Mouse (Mus musculus) myocyte (in vitro differentiated cells): Measurements from ENCODE around the gene Lurap1. TPM values are rescaled to one million over a fixed set of nuclear protein-coding genes. Genes with fewer than 3 reads are reported as not detected.

ENCODE experiments used
- H3K27me3 ChIP-seq: one replicate; pipeline ENCODE4 v1.6.1; 2011; ENCODE audit not compliant: control insufficient read depth, insufficient read depth, insufficient read length
- H3K36me3 ChIP-seq: one replicate; pipeline ENCODE4 v1.6.1; 2011; ENCODE audit not compliant: control insufficient read depth, insufficient read depth
- H3K4me2 ChIP-seq: one replicate; pipeline ENCODE4 v1.6.1; 2011; ENCODE audit warnings: low read depth, control low read depth
- H3K4me3 ChIP-seq: one replicate; pipeline ENCODE4 v1.5.1; 2011; ENCODE audit warnings: mild to moderate bottlenecking, control low read depth, moderate library complexity
- H3K79me2 ChIP-seq: one replicate; pipeline ENCODE4 v1.6.1; 2011; ENCODE audit not compliant: control insufficient read depth, insufficient read depth
- H3ac ChIP-seq: one replicate; pipeline ENCODE4 v1.6.1; 2011; ENCODE audit not compliant: control insufficient read depth, insufficient read length
- CEBPB ChIP-seq: IDR thresholded peaks from 2 replicates; pipeline ENCODE4 v1.6.1; 2011; ENCODE audit warnings: mild to moderate bottlenecking, moderate library complexity; ENCODE audit not compliant: poor library complexity, insufficient read depth, severe bottlenecking
- E2F4 ChIP-seq: IDR thresholded peaks from one replicate; pipeline ENCODE4 v1.6.1; 2011; ENCODE audit warnings: mild to moderate bottlenecking, control low read depth, moderate library complexity; ENCODE audit not compliant: insufficient read depth
- MAX ChIP-seq: IDR thresholded peaks from one replicate; pipeline ENCODE4 v1.6.1; 2011; ENCODE audit warnings: low read depth, mild to moderate bottlenecking, control low read depth
- MYOD1 ChIP-seq, 3 experiments: IDR thresholded peaks; one replicate each; pipeline ENCODE4 v1.6.1; 2011; ENCODE audit warnings: control low read depth in 2 of 3, low read depth in 2 of 3, mild to moderate bottlenecking in 2 of 3, moderate library complexity in 1 of 3; ENCODE audit not compliant: insufficient read length in 2 of 3, control insufficient read depth in 1 of 3
- MYOG ChIP-seq, 3 experiments: IDR thresholded peaks; one replicate each; pipeline ENCODE4 v1.6.1; 2011; ENCODE audit warnings: control low read depth in 2 of 3, low read depth in 2 of 3, mild to moderate bottlenecking in 2 of 3; ENCODE audit not compliant: insufficient read length in 2 of 3, control insufficient read depth in 1 of 3, insufficient read depth in 1 of 3
- POLR2A ChIP-seq: IDR thresholded peaks from one replicate; pipeline ENCODE4 v1.6.1; 2011; ENCODE audit warnings: low read depth, mild to moderate bottlenecking, control low read depth, moderate library complexity; ENCODE audit not compliant: insufficient read length
- POLR2AphosphoS2 ChIP-seq: IDR thresholded peaks from one replicate; pipeline ENCODE4 v1.6.1; 2011; ENCODE audit warnings: low read depth, control low read depth; ENCODE audit not compliant: insufficient read length
- REST ChIP-seq: IDR thresholded peaks from one replicate; pipeline ENCODE4 v1.6.1; 2011; ENCODE audit warnings: mild to moderate bottlenecking, control low read depth, moderate library complexity; ENCODE audit not compliant: insufficient read depth, insufficient read length
- SRF ChIP-seq: IDR thresholded peaks from one replicate; pipeline ENCODE4 v1.6.1; 2011; ENCODE audit warnings: low read depth; ENCODE audit not compliant: control insufficient read depth, insufficient read length
- TCF12 ChIP-seq: IDR thresholded peaks from one replicate; pipeline ENCODE4 v1.6.1; 2011; ENCODE audit warnings: mild to moderate bottlenecking, control low read depth; ENCODE audit not compliant: poor library complexity, insufficient read depth, severe bottlenecking
- TCF3 ChIP-seq: IDR thresholded peaks from one replicate; pipeline ENCODE4 v1.6.1; 2011; ENCODE audit warnings: low read depth, control low read depth; ENCODE audit not compliant: insufficient read length
- USF1 ChIP-seq: IDR thresholded peaks from one replicate; pipeline ENCODE4 v1.6.1; 2011; ENCODE audit warnings: low read depth, mild to moderate bottlenecking, control low read depth, moderate library complexity
- polyA plus RNA-seq: library from polyadenylated mRNA; unstranded; fragments of >200 nt; fragmentation: generic; extraction: Trizol; gene quantifications from one replicate; pipeline ENCODE4 v1.2.1, GENCODE M21; 2012; ENCODE audit warnings: missing spikeins

Gene Lurap1
- polyA plus RNA-seq, 1 experiment, result 1.5 TPM

- Histone ChIP-seq H3K4me3 (no peak overlapping the region), H3ac (no peak overlapping the region), H3K36me3 (peaks cover 3% of the 10 kb centered on the region), H3K27me3 (no peaks in the 10 kb centered on the region), H3K4me2 (no peak overlapping the region), H3K79me2 (no peaks in the 10 kb centered on the region)
- TF ChIP-seq MYOD1 (IDR thresholded peaks at IDR 0.05; ENCODE audit: control insufficient read depth in 1 of 3, insufficient read length in 2 of 3, low read depth in 2 of 3) (no peak), SRF (no peak), POLR2A (no peak), POLR2AphosphoS2 (no peak), TCF12 (no peak), MAX (no peak), TCF3 (no peak), USF1 (no peak), MYOG (IDR thresholded peaks at IDR 0.05; ENCODE audit: control insufficient read depth in 1 of 3, insufficient read depth in 1 of 3, insufficient read length in 2 of 3, low read depth in 2 of 3) (no peak), CEBPB (no peak), REST (no peak), E2F4 (no peak)
Measured at GRCm38 (mm10) chr4:116137421-116137996, 13.6 kb downstream of the Lurap1 start.

GRCm38 (mm10) chr4:116134990-116135389 lies 16.1 kb downstream of the Lurap1 start:
- no peak overlapping the region for H3K4me3 ChIP-seq
- H3K4me2 ChIP-seq, result no peak overlapping the region
- H3K36me3 ChIP-seq, result peaks cover 3% of the 10 kb centered on the region
- no peaks in the 10 kb centered on the region for H3K27me3 ChIP-seq
- no peak overlapping the region for H3ac ChIP-seq
- TF ChIP-seq POLR2A, result no peak
- TF ChIP-seq SRF, result no peak
- TF ChIP-seq POLR2AphosphoS2, result no peak
- TF ChIP-seq REST, result no peak
- TF ChIP-seq TCF12, result no peak
- no peak for TF ChIP-seq CEBPB
- no peak for TF ChIP-seq USF1
- TF ChIP-seq MAX, result no peak
- TF ChIP-seq E2F4, result no peak
- TF ChIP-seq MYOG (IDR thresholded peaks at IDR 0.05; ENCODE audit: control insufficient read depth in 1 of 3, insufficient read depth in 1 of 3, insufficient read length in 2 of 3, low read depth in 2 of 3), result no peak
- TF ChIP-seq TCF3, result no peak
- TF ChIP-seq MYOD1 (IDR thresholded peaks at IDR 0.05; ENCODE audit: control insufficient read depth in 1 of 3, insufficient read length in 2 of 3, low read depth in 2 of 3), result no peak
- H3K79me2 ChIP-seq, result no peaks in the 10 kb centered on the region

- Histone ChIP-seq H3K79me2 (no peaks in the 10 kb centered on the region), H3K4me3 (no peak overlapping the region), H3ac (no peak overlapping the region), H3K36me3 (peaks cover 3% of the 10 kb centered on the region), H3K4me2 (no peak overlapping the region), H3K27me3 (no peaks in the 10 kb centered on the region)
- no peak for TF ChIP-seq MYOG (IDR thresholded peaks at IDR 0.05; ENCODE audit: control insufficient read depth in 1 of 3, insufficient read depth in 1 of 3, insufficient read length in 2 of 3, low read depth in 2 of 3)
- no peak for TF ChIP-seq POLR2A
Measured at GRCm38 (mm10) chr4:116133126-116133525, 18.0 kb downstream of the Lurap1 start.

GRCm38 (mm10) chr4:116127956-116128355 lies 23.2 kb downstream of the Lurap1 start:
- Histone ChIP-seq H3ac (no peak overlapping the region), H3K79me2 (no peaks in the 10 kb centered on the region), H3K4me2 (no peak overlapping the region), H3K36me3 (no peaks in the 10 kb centered on the region), H3K27me3 (no peaks in the 10 kb centered on the region), H3K4me3 (no peak overlapping the region)
- TF ChIP-seq MYOD1 (IDR thresholded peaks at IDR 0.05; ENCODE audit: control insufficient read depth in 1 of 3, insufficient read length in 2 of 3, low read depth in 2 of 3) (no peak), USF1 (no peak), REST (no peak), POLR2A (no peak), SRF (no peak), CEBPB (no peak), MAX (no peak), TCF3 (no peak), MYOG (IDR thresholded peaks at IDR 0.05; ENCODE audit: control insufficient read depth in 1 of 3, insufficient read depth in 1 of 3, insufficient read length in 2 of 3, low read depth in 2 of 3) (no peak), TCF12 (no peak), POLR2AphosphoS2 (no peak), E2F4 (no peak)
